Mouse (Mus musculus) cerebellum, adult 2 months (tissue): ENCODE measurements around the gene Arhgef18.

Experiments used
- CTCF ChIP-seq: fragments of 200-500 bp; IDR thresholded peaks from 2 replicates; pipeline ENCODE4 v1.5.1; 2011; ENCODE audit warnings: low read depth, mild to moderate bottlenecking, control low read depth, low read length, moderate library complexity, borderline replicate concordance; ENCODE audit not compliant: insufficient read depth
- POLR2A ChIP-seq: fragments of 200-500 bp; IDR thresholded peaks from 2 replicates; pipeline ENCODE4 v1.6.1; 2011; ENCODE audit warnings: low read length, control low read depth, borderline replicate concordance; ENCODE audit not compliant: insufficient read depth

GRCm38 (mm10) chr8:3392293-3392692 lies 513 bp upstream of the Arhgef18 start:
- TF ChIP-seq CTCF (no peak), POLR2A (no peak)
